Mouse (Mus musculus) limb, embryonic 11.5 days (tissue): Measurements from ENCODE around the gene Cpe. TPM values are rescaled to one million over a fixed set of nuclear protein-coding genes. Genes with fewer than 3 reads are reported as not detected.
A peak's percentile ranks its signal among the peaks of the same experiment; 100 is the strongest.

ENCODE experiments used
- ATAC-seq: fragments of 200-750 bp; cut with Nextera tagmentation; 2 replicates; pipeline ENCODE4 v1.8.0; 2017; ENCODE audit warnings: low read depth; ENCODE audit not compliant: insufficient number of reproducible peaks, low FRiP score, low TSS enrichment
- DNase-seq: peaks from one replicate; pipeline ENCODE4 v3.0.0-alpha.2; 2015; ENCODE audit warnings: low spot score
- H3K27ac ChIP-seq: fragments of 300-500 bp; sonication (generic); replicated peaks from 2 replicates; pipeline ENCODE4 v1.5.1; 2014; ENCODE audit warnings: low read depth, mild to moderate bottlenecking, low read length
- H3K27me3 ChIP-seq: fragments of 300-500 bp; sonication (generic); 2 replicates; pipeline ENCODE4 v1.6.1; 2014; ENCODE audit warnings: mild to moderate bottlenecking, low read length, mixed read lengths; ENCODE audit not compliant: control insufficient read depth, insufficient read depth
- H3K36me3 ChIP-seq: fragments of 300-500 bp; sonication (generic); 2 replicates; pipeline ENCODE4 v1.6.1; 2014; ENCODE audit warnings: mild to moderate bottlenecking, low read length, moderate library complexity, mixed read lengths; ENCODE audit not compliant: control insufficient read depth, insufficient read depth
- H3K4me1 ChIP-seq: fragments of 300-500 bp; sonication (generic); 2 replicates; pipeline ENCODE4 v1.6.1; 2014; ENCODE audit warnings: low read length, mixed read lengths; ENCODE audit not compliant: control insufficient read depth, insufficient read depth
- H3K4me2 ChIP-seq: fragments of 300-500 bp; sonication (generic); 2 replicates; pipeline ENCODE4 v1.6.1; 2014; ENCODE audit warnings: low read depth, mild to moderate bottlenecking, moderate library complexity; ENCODE audit not compliant: severe bottlenecking
- H3K4me3 ChIP-seq: fragments of 300-500 bp; sonication (generic); 2 replicates; pipeline ENCODE4 v1.5.1; 2014; ENCODE audit warnings: low read depth, low read length
- H3K9ac ChIP-seq: fragments of 300-500 bp; sonication (generic); 2 replicates; pipeline ENCODE4 v1.6.1; 2014; ENCODE audit warnings: mild to moderate bottlenecking, low read length
- H3K9me3 ChIP-seq: fragments of 300-500 bp; sonication (generic); 2 replicates; pipeline ENCODE4 v1.6.1; 2016; ENCODE audit warnings: low read length; ENCODE audit not compliant: control insufficient read depth
- WGBS: fragments of 180-500 bp; shearing (Covaris S2); extraction: QIAGEN DNeasy Blood & Tissue Kit; methylation state at CpG from one replicate; pipeline ENCODE4 v1.1.7; 2014; 5-methylcytosine and 5-hydroxymethylcytosine counted together
- polyA plus RNA-seq: library from polyadenylated mRNA; unstranded; fragments of >200 nt; fragmentation: Nextera tagmentation; extraction: Ambion mirVana; gene quantifications from 2 replicates; pipeline ENCODE4 v1.2.1, GENCODE M21; 2014

Cpe gene
- polyA plus RNA-seq, 1 experiment from 2014 or later, result 124 TPM

- WGBS, result 94% methylated on average over 8 of the region's 8 CpGs
- ATAC-seq, result no peak
- Histone ChIP-seq H3K36me3 (no peaks in the 10 kb centered on the region), H3K9ac (no peak overlapping the region), H3K4me2 (no peak overlapping the region), H3K4me1 (no peaks in the 10 kb centered on the region), H3K27me3 (no peaks in the 10 kb centered on the region), H3K9me3 (no peaks in the 10 kb centered on the region), H3K4me3 (no peak overlapping the region), H3K27ac (no peak overlapping the region)
- no peak for DNase-seq
Observed at GRCm38 (mm10) chr8:64619661-64620060, 73.2 kb downstream of the Cpe start.

- Histone ChIP-seq H3K9me3 (no peaks in the 10 kb centered on the region), H3K27ac (no peak overlapping the region), H3K9ac (no peak overlapping the region), H3K4me3 (no peak overlapping the region), H3K27me3 (no peaks in the 10 kb centered on the region), H3K4me2 (no peak overlapping the region), H3K4me1 (no peaks in the 10 kb centered on the region), H3K36me3 (no peaks in the 10 kb centered on the region)
- WGBS, result 59% methylated on average over 11 of the region's 11 CpGs
- DNase-seq, result peak; percentile 54
- ATAC-seq, result peak; percentile 54; the same call in 1 of the 2 replicates
Observed at GRCm38 (mm10) chr8:64618618-64619017, 74.2 kb downstream of the Cpe start.

- Histone ChIP-seq H3K9me3 (no peaks in the 10 kb centered on the region), H3K27ac (no peak overlapping the region), H3K9ac (no peak overlapping the region), H3K36me3 (no peaks in the 10 kb centered on the region), H3K4me3 (no peak overlapping the region), H3K27me3 (no peaks in the 10 kb centered on the region), H3K4me1 (no peaks in the 10 kb centered on the region), H3K4me2 (no peak overlapping the region)
- 84% methylated on average over 3 of the region's 3 CpGs for WGBS
- DNase-seq (no peak), ATAC-seq (no peak)
Observed at GRCm38 (mm10) chr8:64616566-64616965, 76.3 kb downstream of the Cpe start.

GRCm38 (mm10) chr8:64615459-64615858 lies 77.4 kb downstream of the Cpe start:
- no peaks in the 10 kb centered on the region for H3K9me3 ChIP-seq
- H3K27ac ChIP-seq, result no peak overlapping the region
- no peak overlapping the region for H3K4me2 ChIP-seq
- 83% methylated on average over 4 of the region's 4 CpGs for WGBS
- no peaks in the 10 kb centered on the region for H3K36me3 ChIP-seq
- DNase-seq, result no peak
- H3K27me3 ChIP-seq, result no peaks in the 10 kb centered on the region
- no peaks in the 10 kb centered on the region for H3K4me1 ChIP-seq
- ATAC-seq, result no peak
- no peak overlapping the region for H3K9ac ChIP-seq
- H3K4me3 ChIP-seq, result no peak overlapping the region

GRCm38 (mm10) chr8:64613663-64614062 lies 79.2 kb downstream of the Cpe start:
- no peaks in the 10 kb centered on the region for H3K27me3 ChIP-seq
- ATAC-seq, result no peak
- DNase-seq, result no peak
- H3K27ac ChIP-seq, result no peak overlapping the region
- H3K4me1 ChIP-seq, result no peaks in the 10 kb centered on the region
- H3K9me3 ChIP-seq, result no peaks in the 10 kb centered on the region
- H3K36me3 ChIP-seq, result no peaks in the 10 kb centered on the region
- H3K4me2 ChIP-seq, result no peak overlapping the region
- H3K9ac ChIP-seq, result no peak overlapping the region
- WGBS, result 80% methylated on average over 5 of the region's 5 CpGs
- H3K4me3 ChIP-seq, result no peak overlapping the region

GRCm38 (mm10) chr8:64611210-64611974 lies 81.5 kb downstream of the Cpe start:
- 82% methylated on average over 11 of the region's 11 CpGs for WGBS
- no peak overlapping the region for H3K9ac ChIP-seq
- ATAC-seq (no peak), DNase-seq (no peak)
- H3K4me1 ChIP-seq, result no peaks in the 10 kb centered on the region
- H3K9me3 ChIP-seq, result no peaks in the 10 kb centered on the region
- H3K4me2 ChIP-seq, result no peak overlapping the region
- H3K4me3 ChIP-seq, result no peak overlapping the region
- no peaks in the 10 kb centered on the region for H3K36me3 ChIP-seq
- no peak overlapping the region for H3K27ac ChIP-seq
- no peaks in the 10 kb centered on the region for H3K27me3 ChIP-seq

GRCm38 (mm10) chr8:64608931-64609330 lies 83.9 kb downstream of the Cpe start:
- DNase-seq, result no peak
- no peaks in the 10 kb centered on the region for H3K9me3 ChIP-seq
- no peak overlapping the region for H3K9ac ChIP-seq
- ATAC-seq, result no peak
- H3K27me3 ChIP-seq, result no peaks in the 10 kb centered on the region
- H3K27ac ChIP-seq, result no peak overlapping the region
- H3K36me3 ChIP-seq, result no peaks in the 10 kb centered on the region
- H3K4me1 ChIP-seq, result no peaks in the 10 kb centered on the region
- no peak overlapping the region for H3K4me3 ChIP-seq
- no peak overlapping the region for H3K4me2 ChIP-seq
- 91% methylated on average over 16 of the region's 16 CpGs for WGBS

GRCm38 (mm10) chr8:64606015-64606414 lies 86.8 kb downstream of the Cpe start:
- ATAC-seq (no peak), DNase-seq (no peak)
- Histone ChIP-seq H3K9ac (no peak overlapping the region), H3K4me1 (no peaks in the 10 kb centered on the region), H3K36me3 (no peaks in the 10 kb centered on the region), H3K27ac (no peak overlapping the region), H3K4me2 (no peak overlapping the region), H3K9me3 (no peaks in the 10 kb centered on the region), H3K27me3 (no peaks in the 10 kb centered on the region), H3K4me3 (no peak overlapping the region)
- 94% methylated on average over 5 of the region's 5 CpGs for WGBS

GRCm38 (mm10) chr8:64598206-64598605 lies 94.6 kb downstream of the Cpe start:
- no peaks in the 10 kb centered on the region for H3K36me3 ChIP-seq
- DNase-seq, result no peak
- no peaks in the 10 kb centered on the region; the same call in 1 of the 2 replicates for H3K4me1 ChIP-seq
- WGBS, result 79% methylated on average over 4 of the region's 4 CpGs
- ATAC-seq, result no peak
- no peaks in the 10 kb centered on the region for H3K9me3 ChIP-seq
- H3K4me2 ChIP-seq, result no peak overlapping the region
- H3K27me3 ChIP-seq, result no peaks in the 10 kb centered on the region
- no peak overlapping the region for H3K9ac ChIP-seq
- H3K4me3 ChIP-seq, result no peak overlapping the region
- H3K27ac ChIP-seq, result no peak overlapping the region
